Mouse (Mus musculus) WW6 (cell line): ENCODE results near the gene Pin1rt1.

Source experiments
- DNase-seq: peaks from one replicate; pipeline ENCODE4 v3.0.0-alpha.2; 2013; ENCODE audit warnings: low read depth, low spot score

Pin1rt1 gene

GRCm38 (mm10) chr2:104712486-104712809, 3.7 kb downstream of the Pin1rt1 start:
- DNase-seq, result no peak

GRCm38 (mm10) chr2:104711585-104712485, 4.3 kb downstream of the Pin1rt1 start, which contains the start of gene Tcp11l1:
Gene Tcp11l1 (minus strand): TSS chr2:104712169.
- DNase-seq, result no peak

GRCm38 (mm10) chr2:104710670-104711370, 5.4 kb downstream of the Pin1rt1 start:
- no peak for DNase-seq

DNA sequence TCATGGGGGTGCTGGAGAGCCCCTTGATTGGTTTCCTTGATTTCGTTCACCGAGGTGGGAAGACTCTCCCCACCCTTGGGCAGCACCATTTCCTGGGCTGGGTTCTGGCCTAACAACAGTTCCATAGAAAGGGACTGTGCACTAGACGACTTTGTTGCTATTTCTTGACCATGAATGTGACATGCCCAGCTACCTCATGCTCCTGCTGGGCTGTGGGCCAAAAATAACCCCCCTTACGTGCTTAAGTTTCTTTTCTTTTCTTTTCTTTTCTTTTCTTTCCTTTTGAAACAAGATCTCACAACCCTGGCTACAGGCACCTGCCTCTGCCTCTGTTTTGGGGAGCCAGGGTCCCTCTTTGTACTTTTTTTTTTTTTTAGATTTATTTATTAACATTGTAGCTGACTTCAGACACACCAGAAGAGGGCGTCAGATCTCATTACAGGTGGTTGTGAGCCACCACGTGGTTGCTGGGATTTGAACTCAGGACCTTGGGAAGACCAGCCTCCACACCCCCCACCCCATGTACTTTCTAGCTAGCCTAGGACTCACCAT, 6.3 kb downstream of the Pin1rt1 start:
- no peak for DNase-seq

- no peak for DNase-seq
These were observed 11.8 kb downstream of the Pin1rt1 start for GRCm38 (mm10) chr2:104704355-104704754.

GRCm38 (mm10) chr2:104703158-104703557, 13.0 kb downstream of the Pin1rt1 start:
- no peak for DNase-seq

- DNase-seq, result no peak
These were observed 16.5 kb downstream of the Pin1rt1 start for GRCm38 (mm10) chr2:104699659-104700058.

DNA sequence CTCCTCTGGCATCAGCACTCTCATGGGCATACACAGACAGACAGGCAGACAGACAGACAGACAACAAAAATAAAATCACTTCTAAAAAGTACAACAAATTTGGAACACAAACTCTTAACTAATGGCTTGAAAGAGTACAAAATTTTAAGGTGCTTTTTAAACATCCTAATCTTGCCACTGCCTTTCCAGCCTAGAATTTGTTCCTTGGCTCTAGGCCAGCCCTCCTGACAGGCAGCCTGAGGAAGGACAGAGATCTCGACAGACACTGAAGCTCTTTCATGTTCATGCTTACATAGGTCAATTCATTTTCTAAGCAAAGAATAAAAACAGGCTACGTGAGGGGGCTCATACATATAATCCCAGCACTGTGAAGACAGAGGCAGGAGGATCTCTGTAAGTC, 23.6 kb downstream of the Pin1rt1 start:
- DNase-seq, result no peak

DNA sequence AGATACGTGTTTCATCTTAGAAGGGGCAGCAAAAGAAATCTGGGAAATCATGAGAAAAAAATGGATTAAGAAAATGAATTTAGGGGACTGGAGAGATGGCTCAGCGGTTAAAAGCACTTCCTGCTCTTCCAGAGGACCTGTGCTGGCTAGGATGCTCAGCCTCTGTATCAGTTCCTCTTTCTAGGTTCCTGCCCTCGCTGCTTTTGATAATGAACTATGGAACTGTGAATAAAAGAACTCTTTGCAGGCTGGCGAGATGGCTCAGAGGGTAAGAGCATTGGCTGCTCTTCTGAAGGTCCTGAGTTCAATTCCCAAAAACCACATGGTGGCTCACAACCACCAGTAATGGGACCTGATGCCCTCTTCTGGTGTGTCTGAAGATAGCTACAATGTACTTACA, 25.5 kb downstream of the Pin1rt1 start:
- no peak for DNase-seq

- DNase-seq, result no peak
These were observed 27.5 kb downstream of the Pin1rt1 start for GRCm38 (mm10) chr2:104688724-104689123.

- no peak for DNase-seq
These were observed 27.9 kb downstream of the Pin1rt1 start for GRCm38 (mm10) chr2:104688321-104688720.

DNA sequence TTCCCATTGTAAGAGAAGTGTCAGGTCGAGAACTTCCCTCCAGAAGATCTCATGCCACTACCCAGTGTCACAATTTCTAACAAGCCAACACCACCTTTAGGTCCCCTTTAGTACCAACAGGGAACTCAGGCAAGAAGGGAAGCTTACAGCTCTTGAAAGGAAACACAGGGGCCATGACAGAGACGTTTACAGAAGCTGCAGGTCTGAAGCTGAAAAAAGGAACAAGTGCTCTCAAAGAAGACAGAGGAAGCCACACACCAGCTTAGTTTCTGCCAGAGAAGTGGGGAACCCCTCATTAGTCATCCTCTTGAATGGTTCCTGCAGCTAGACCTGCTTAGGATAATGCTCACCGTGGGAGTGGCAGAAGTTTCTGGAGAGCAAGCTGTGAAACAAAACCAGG, 28.9 kb downstream of the Pin1rt1 start:
- DNase-seq, result no peak

DNA sequence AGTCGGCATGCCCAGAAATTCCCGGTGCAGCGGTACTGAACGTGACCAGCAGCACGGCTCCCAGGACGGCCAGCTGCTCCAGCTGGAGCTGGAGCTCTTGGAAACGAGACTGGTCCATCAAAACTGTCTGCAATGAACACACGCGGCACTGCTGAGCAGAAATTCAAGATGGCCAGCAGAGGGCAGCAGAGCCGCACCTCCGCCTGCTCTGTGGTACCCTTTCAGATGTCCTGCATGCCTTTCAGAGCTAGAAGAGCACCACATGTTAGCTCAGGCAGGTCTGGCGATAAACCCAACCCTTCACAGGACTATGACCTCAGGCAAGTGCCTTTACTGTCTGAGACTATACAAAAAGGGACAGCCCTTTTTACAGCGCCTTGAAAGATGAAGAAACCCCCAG, 30.8 kb downstream of the Pin1rt1 start:
- DNase-seq, result peak; percentile 68

- no peak for DNase-seq
These were observed 31.4 kb downstream of the Pin1rt1 start for GRCm38 (mm10) chr2:104684771-104685170.

DNA sequence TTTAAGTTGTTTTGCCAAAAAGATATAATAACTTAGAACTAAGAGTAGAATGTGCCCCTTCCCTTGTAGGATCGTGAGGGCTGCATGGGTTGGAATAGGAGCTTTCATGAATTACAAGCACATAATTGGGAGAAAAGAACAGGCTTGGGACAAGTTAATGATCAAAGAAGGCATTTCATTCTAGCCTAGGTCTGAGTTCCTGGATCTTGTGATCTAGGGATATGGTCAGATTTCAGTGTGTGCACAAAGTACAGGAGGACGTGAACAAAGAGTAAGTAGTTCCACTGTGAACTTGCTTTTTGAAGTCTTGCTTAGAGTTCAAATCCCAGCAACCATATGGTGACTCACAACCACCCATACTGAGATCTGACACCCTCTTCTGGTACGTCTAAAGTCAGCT, 38.9 kb downstream of the Pin1rt1 start:
- DNase-seq, result no peak

- no peak for DNase-seq
These were observed 44.5 kb downstream of the Pin1rt1 start for GRCm38 (mm10) chr2:104671724-104672123.

DNA sequence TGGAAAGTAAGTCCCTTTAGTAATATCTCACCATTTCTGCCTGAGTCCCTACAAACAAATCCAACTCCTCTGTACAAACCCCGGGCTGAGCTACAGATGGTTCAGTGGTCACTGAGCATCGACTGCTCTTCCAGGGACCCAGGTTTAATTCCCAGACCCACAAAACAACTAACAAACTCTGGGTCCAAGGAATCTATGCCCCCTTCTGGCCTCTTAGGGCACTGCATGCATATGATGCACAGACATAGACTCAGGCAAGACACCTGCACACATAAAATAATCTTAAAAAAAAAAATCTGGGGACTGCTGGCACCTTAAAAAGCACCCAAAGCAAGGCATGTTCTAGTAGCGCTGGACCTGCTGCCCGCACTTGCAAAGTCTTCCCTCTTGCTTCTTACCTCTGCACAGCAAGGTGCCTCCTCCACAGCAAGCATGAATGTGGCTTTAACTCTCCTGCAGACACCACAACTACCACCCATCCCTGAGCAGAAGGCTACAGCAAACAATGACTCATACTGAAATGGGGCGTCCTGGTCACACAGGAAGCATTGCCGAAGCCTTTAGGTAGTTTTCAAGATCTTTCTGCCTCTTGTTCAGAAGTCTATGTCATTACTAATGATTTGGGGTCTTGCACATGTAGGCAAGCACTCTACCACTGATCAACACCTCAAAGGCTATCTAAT, 46.9 kb downstream of the Pin1rt1 start:
- no peak for DNase-seq
